10 mouse cellular contexts compared by ENCODE assay signal in the genomic region with DNA sequence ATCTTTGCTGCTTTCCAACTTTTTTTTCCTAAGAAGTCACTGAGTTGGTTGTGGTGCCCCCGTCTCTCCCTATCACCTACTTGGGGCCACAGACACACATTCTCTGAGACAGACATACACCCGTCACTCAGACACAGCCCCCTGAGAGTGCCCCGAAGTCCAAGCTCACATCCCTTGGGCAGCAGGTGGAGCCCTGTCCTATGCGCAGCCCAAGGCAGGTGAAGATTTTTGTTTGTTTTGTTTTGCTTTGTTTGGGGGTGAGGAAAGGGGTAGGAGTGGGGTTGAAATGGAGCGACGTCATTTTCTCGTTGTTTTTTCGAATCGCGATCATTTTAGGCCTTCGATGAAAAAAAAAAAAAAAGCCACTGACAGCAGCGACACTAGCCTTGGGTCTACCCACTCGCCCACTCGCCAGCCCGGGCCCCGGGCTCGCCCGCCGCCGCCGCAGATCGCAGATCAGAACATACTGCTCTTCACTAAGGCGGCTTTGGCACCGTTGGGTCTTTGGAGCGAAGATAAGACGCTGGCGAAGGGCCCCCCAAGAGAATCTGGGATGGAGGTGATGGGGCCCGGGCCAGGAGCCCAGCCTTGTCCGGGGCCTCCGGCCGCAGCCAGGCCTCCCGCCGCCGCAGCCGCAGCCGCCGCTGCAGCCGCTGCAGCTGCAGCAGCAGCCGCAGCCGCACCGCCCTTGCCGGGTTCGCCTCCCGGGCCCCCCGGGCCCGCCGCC. TPM values are rescaled to one million over a fixed set of nuclear protein-coding genes. Genes with fewer than 3 reads are reported as not detected.
DNase-seq lines count a peak whose midpoint lies in the region; ATAC-seq lines count a peak whose summit lies in the region.
"Had no signal": no experiment of that assay in that cellular context is flagged by ENCODE, and none has a peak within 500 bp of the region (broad histone marks: within the 10 kb centered on the region; RNA-seq: fewer than 3 reads in every experiment).

No protein-coding gene starts in this region.

- DNase-seq in gastrocnemius, postnatal 4 days (ENCODE audit: low spot score in 2 of 2): peak; percentile 13 to 21
- DNase-seq in gastrocnemius, adult 18-20 months (ENCODE audit: low spot score): no peak
- DNase-seq in MN1 (ENCODE audit: low spot score): peak; percentile 33
- peak; percentile 10 for DNase-seq in yolk sac, embryonic 10.5 days (ENCODE audit: low spot score)
- DNase-seq in left cerebral cortex, adult 9 months (ENCODE audit: low spot score in 2 of 2): no peak

- H3K4me2 ChIP-seq in heart, embryonic 13.5 days: peak overlapping the region; percentile 68
- H3K4me2 ChIP-seq in limb, embryonic 15.5 days: peak overlapping the region; percentile 50

- no peak overlapping the region for H3K27ac ChIP-seq in heart, embryonic 13.5 days (replicated peaks)
- no peak overlapping the region for H3K27ac ChIP-seq in limb, embryonic 15.5 days

- ATAC-seq in heart, embryonic 13.5 days (ENCODE audit: extremely low read depth, insufficient number of reproducible peaks, low FRiP score, low TSS enrichment): no peak
- no peak for ATAC-seq in limb, embryonic 15.5 days (ENCODE audit: insufficient number of reproducible peaks, low FRiP score, low TSS enrichment, low read depth)
- ATAC-seq in inflammation-experienced regulatory T-cells, adult 6 months: no peak

- H3K36me3 ChIP-seq in heart, embryonic 13.5 days: no peaks in the 10 kb centered on the region
- no peaks in the 10 kb centered on the region for H3K36me3 ChIP-seq in limb, embryonic 15.5 days

- under 1% methylated on average over 47 of the region's 47 CpGs for WGBS in heart, embryonic 13.5 days
- 1% methylated on average over 38 of the region's 47 CpGs for WGBS in limb, embryonic 15.5 days

- H3K4me1 ChIP-seq in heart, embryonic 13.5 days: peaks cover 11% of the 10 kb centered on the region
- H3K4me1 ChIP-seq in limb, embryonic 15.5 days: peaks cover 19% of the 10 kb centered on the region

- peak overlapping the region; percentile 47 for H3K4me3 ChIP-seq in heart, embryonic 13.5 days
- peak overlapping the region; percentile 34 for H3K4me3 ChIP-seq in limb, embryonic 15.5 days

- peak overlapping the region; percentile 52; the same call in 1 of the 2 replicates for H3K9ac ChIP-seq in heart, embryonic 13.5 days
- H3K9ac ChIP-seq in limb, embryonic 15.5 days: no peak overlapping the region

- no peaks in the 10 kb centered on the region for H3K9me3 ChIP-seq in heart, embryonic 13.5 days
- H3K9me3 ChIP-seq in limb, embryonic 15.5 days: no peaks in the 10 kb centered on the region

- H3K27me3 ChIP-seq in heart, embryonic 13.5 days (replicated peaks): peaks cover 98% of the 10 kb centered on the region
- H3K27me3 ChIP-seq in limb, embryonic 15.5 days: peaks cover 94% of the 10 kb centered on the region
- H3K27me3 ChIP-seq: CH12.LX had no signal

RNA-seq across cellular contexts. Expression of gene Phox2b, which starts 3.3 kb away (rescaled TPM):
- total RNA-seq in gastrocnemius, postnatal 4 days (2021): under 1 TPM in 1 of 2 experiments, not detected in 1; 0.10 TPM
- not detected for total RNA-seq in gastrocnemius, adult 18-20 months (2021)
- polyA plus RNA-seq in heart, embryonic 13.5 days (2015; fragmentation: Nextera tagmentation; extraction: Ambion mirVana): 0.33 and 0.44 TPM in 2 replicates
- polyA plus RNA-seq in limb, embryonic 15.5 days (2015; fragmentation: Nextera tagmentation; extraction: Ambion mirVana): 0.05 TPM in 1 of 2 replicates, not detected in the other
- polyA plus RNA-seq in inflammation-experienced regulatory T-cells, adult 6 months (2017; shearing (Covaris generic)): under 1 TPM in 1 of 3 experiments, not detected in 2; 0.24 TPM
- total RNA-seq: CH12.LX; neutrophil, adult 5-6 weeks had no signal

Comparison
In these comparisons a context has a peak if more than half of its experiments do, and no peak if none do; other contexts are left out.
1. DNase-seq: peak in gastrocnemius, postnatal 4 days (2 of 2), MN1 (single experiment) and yolk sac, embryonic 10.5 days (single experiment); none in gastrocnemius, adult 18-20 months (single experiment) and left cerebral cortex, adult 9 months (0 of 2).